Mouse (Mus musculus): ENCODE measurements around the gene Rara. TPM values are rescaled to one million over a fixed set of nuclear protein-coding genes. Genes with fewer than 3 reads are reported as not detected.

The Rara gene
- polyA plus RNA-seq, 1 experiment from 2014 or later: 46.4 TPM

DNA sequence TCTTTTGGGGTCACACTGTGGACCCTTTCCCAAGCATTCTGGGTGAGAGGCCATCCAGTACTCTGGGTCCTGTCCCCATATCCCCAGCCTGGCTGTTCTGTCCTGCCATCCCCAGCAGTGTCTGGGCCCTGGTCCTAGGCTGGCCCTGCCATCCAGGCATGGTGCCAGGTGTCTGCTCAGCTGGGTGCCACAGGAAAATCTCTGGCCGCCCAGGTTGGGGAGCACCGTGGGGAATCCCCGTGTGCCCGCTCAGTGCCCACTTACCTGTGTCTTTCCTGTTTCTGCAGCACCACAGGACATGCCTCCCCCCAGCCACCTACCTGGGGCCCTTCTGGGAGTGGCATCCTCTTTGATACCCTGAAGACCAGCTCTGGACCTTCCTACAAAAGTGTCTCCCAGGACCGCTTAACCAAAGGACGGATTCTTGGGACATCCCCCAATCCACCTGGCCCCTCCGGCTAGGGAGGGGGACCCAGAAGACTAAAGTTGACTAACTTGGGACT, 22.4 kb downstream of the Rara start:
- no peaks in the 10 kb centered on the region for H3K27me3 ChIP-seq (replicated peaks; ENCODE audit: control insufficient read depth, insufficient read depth, low read length)
- H3K9ac ChIP-seq (ENCODE audit: low read depth, low read length): no peak overlapping the region
- WGBS: 77% methylated on average over 5 of the region's 7 CpGs
- no peak overlapping the region for H3K4me3 ChIP-seq (ENCODE audit: low read depth, low read length)
- no peak for ATAC-seq (ENCODE audit: low read depth)
- no peaks in the 10 kb centered on the region for H3K9me3 ChIP-seq (ENCODE audit: control insufficient read depth, low read length)
- DNase-seq (ENCODE audit: low spot score): no peak
- peaks cover 32% of the 10 kb centered on the region for H3K36me3 ChIP-seq (ENCODE audit: control insufficient read depth, insufficient read depth, low read length)
- H3K4me2 ChIP-seq (ENCODE audit: low read depth, low read length): no peak overlapping the region
- peaks cover 44% of the 10 kb centered on the region for H3K4me1 ChIP-seq (ENCODE audit: control insufficient read depth, insufficient read depth, low read length)
- H3K27ac ChIP-seq (replicated peaks; ENCODE audit: low read depth, low read length): 0 out of 2 replicates have a peak overlapping the region, but pooled peaks have one; percentile 21

DNA sequence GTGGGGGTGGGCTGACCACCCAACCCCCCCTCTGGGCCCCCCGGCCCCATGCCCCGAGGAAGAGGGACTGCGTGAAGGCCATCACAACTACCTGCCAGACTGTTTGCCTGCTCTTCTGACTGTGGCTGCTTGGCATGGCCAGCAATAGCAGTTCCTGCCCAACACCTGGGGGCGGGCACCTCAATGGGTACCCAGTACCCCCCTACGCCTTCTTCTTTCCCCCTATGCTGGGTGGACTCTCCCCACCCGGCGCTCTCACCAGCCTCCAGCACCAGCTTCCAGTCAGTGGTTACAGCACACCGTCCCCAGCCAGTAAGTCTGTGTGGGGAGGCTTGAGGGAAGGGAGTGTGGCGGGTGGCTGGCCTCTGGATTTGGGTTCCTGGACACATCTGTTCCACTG, 22.9 kb downstream of the Rara start:
- no peak for ATAC-seq (ENCODE audit: low read depth)
- DNase-seq (ENCODE audit: low spot score): peak; percentile 0
- no peaks in the 10 kb centered on the region for H3K9me3 ChIP-seq (ENCODE audit: control insufficient read depth, low read length)
- H3K27me3 ChIP-seq (replicated peaks; ENCODE audit: control insufficient read depth, insufficient read depth, low read length): no peaks in the 10 kb centered on the region
- H3K9ac ChIP-seq (ENCODE audit: low read depth, low read length): no peak overlapping the region
- H3K4me2 ChIP-seq (ENCODE audit: low read depth, low read length): no peak overlapping the region
- 85% methylated on average over 7 of the region's 9 CpGs for WGBS
- H3K36me3 ChIP-seq (ENCODE audit: control insufficient read depth, insufficient read depth, low read length): peaks cover 32% of the 10 kb centered on the region
- H3K4me1 ChIP-seq (ENCODE audit: control insufficient read depth, insufficient read depth, low read length): peaks cover 44% of the 10 kb centered on the region
- no peak overlapping the region for H3K4me3 ChIP-seq (ENCODE audit: low read depth, low read length)
- no peak overlapping the region for H3K27ac ChIP-seq (replicated peaks; ENCODE audit: low read depth, low read length)

DNA sequence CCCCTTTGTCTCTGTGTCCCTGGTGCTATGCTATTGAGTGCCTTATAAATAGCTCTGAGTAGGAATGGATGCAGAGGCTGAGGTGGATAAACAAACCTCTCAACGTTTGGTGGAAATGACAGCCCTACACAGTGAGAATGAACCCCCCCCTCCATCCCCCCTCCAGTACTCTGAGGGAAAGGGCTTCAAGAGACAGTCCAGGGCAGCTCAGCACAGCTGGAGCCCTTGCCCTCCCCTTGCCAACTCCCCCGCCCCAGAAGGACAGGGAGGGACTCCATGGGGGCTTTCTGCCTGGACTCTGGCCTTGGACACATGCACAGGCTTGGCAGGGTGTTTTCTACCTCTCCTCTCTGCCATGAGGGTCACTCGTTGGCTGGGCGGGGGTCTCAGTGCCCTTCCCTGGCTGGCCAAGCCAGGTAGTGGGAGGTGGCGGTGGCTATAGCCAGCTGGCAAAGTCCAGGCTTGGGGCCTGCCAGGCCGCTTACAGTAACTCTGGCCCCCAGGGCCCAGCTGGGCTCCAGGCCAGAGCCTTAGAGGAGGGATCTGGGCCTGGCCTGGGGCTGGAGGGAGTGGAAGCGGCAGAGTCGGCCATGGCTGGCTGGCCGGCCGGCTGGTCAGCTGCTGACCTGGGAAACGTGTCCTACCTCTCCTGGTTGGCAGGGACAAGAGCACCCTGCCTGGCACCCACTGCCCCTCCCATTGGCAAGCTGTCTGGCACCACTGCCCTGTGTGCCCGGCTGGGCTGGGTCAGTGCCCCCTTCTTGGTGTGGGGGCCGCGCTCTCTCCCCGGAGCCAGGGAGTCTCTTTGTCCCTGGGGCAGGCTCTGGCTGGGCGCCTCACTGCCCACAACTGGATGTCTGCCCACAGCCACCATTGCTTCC, 23.6 kb downstream of the Rara start:
- Histone ChIP-seq H3K4me1 (ENCODE audit: control insufficient read depth, insufficient read depth, low read length) (peaks cover 38% of the 10 kb centered on the region), H3K9ac (ENCODE audit: low read depth, low read length) (peak overlapping the region; percentile 17; the same call in 1 of the 2 replicates), H3K4me2 (ENCODE audit: low read depth, low read length) (peak overlapping the region; percentile 21), H3K27ac (replicated peaks; ENCODE audit: low read depth, low read length) (peak overlapping the region; percentile 59), H3K9me3 (ENCODE audit: control insufficient read depth, low read length) (no peaks in the 10 kb centered on the region), H3K36me3 (ENCODE audit: control insufficient read depth, insufficient read depth, low read length) (peaks cover 37% of the 10 kb centered on the region), H3K4me3 (ENCODE audit: low read depth, low read length) (no peak overlapping the region), H3K27me3 (replicated peaks; ENCODE audit: control insufficient read depth, insufficient read depth, low read length) (no peaks in the 10 kb centered on the region)
- WGBS: 60% methylated on average over 8 of the region's 16 CpGs
- ATAC-seq (ENCODE audit: low read depth): 0 out of 2 replicates have a peak, but pooled peaks have one; percentile 13
- DNase-seq (ENCODE audit: low spot score): peak; percentile 80

GRCm38 (mm10) chr11:98952111-98952510, 24.5 kb downstream of the Rara start:
- H3K36me3 ChIP-seq (ENCODE audit: control insufficient read depth, insufficient read depth, low read length): peaks cover 45% of the 10 kb centered on the region
- no peaks in the 10 kb centered on the region for H3K9me3 ChIP-seq (ENCODE audit: control insufficient read depth, low read length)
- DNase-seq (ENCODE audit: low spot score) (no peak), ATAC-seq (ENCODE audit: low read depth) (no peak)
- H3K4me3 ChIP-seq (ENCODE audit: low read depth, low read length): no peak overlapping the region
- 94% methylated on average over 1 of the region's 1 CpGs for WGBS
- H3K27me3 ChIP-seq (replicated peaks; ENCODE audit: control insufficient read depth, insufficient read depth, low read length): no peaks in the 10 kb centered on the region
- no peak overlapping the region for H3K4me2 ChIP-seq (ENCODE audit: low read depth, low read length)
- H3K27ac ChIP-seq (replicated peaks; ENCODE audit: low read depth, low read length): no peak overlapping the region
- H3K9ac ChIP-seq (ENCODE audit: low read depth, low read length): no peak overlapping the region
- H3K4me1 ChIP-seq (ENCODE audit: control insufficient read depth, insufficient read depth, low read length): peaks cover 38% of the 10 kb centered on the region

- peaks cover 33% of the 10 kb centered on the region for H3K4me1 ChIP-seq (ENCODE audit: control insufficient read depth, insufficient read depth, low read length)
These were observed 25.1 kb downstream of the Rara start for GRCm38 (mm10) chr11:98952736-98953135.

GRCm38 (mm10) chr11:98953361-98953760, 25.7 kb downstream of the Rara start:
- peaks cover 31% of the 10 kb centered on the region for H3K4me1 ChIP-seq (ENCODE audit: control insufficient read depth, insufficient read depth, low read length)
- DNase-seq (ENCODE audit: low spot score): no peak
- 21% methylated on average over 2 of the region's 2 CpGs for WGBS

More at GRCm38 (mm10) chr11:98952736-98953135, 25.1 kb downstream of the Rara start:
- Histone ChIP-seq H3K36me3 (ENCODE audit: control insufficient read depth, insufficient read depth, low read length) (peaks cover 51% of the 10 kb centered on the region), H3K27ac (replicated peaks; ENCODE audit: low read depth, low read length) (no peak overlapping the region), H3K9ac (ENCODE audit: low read depth, low read length) (no peak overlapping the region), H3K4me3 (ENCODE audit: low read depth, low read length) (no peak overlapping the region), H3K9me3 (ENCODE audit: control insufficient read depth, low read length) (no peaks in the 10 kb centered on the region), H3K27me3 (replicated peaks; ENCODE audit: control insufficient read depth, insufficient read depth, low read length) (no peaks in the 10 kb centered on the region), H3K4me2 (ENCODE audit: low read depth, low read length) (no peak overlapping the region)
- ATAC-seq (ENCODE audit: low read depth) (no peak), DNase-seq (ENCODE audit: low spot score) (no peak)
- 58% methylated on average over 2 of the region's 2 CpGs for WGBS

GRCm38 (mm10) chr11:98953835-98954320, 26.3 kb downstream of the Rara start:
- no peak overlapping the region for H3K9ac ChIP-seq (ENCODE audit: low read depth, low read length)
- peak overlapping the region; percentile 59 for H3K27ac ChIP-seq (replicated peaks; ENCODE audit: low read depth, low read length)
- no peak overlapping the region for H3K4me3 ChIP-seq (ENCODE audit: low read depth, low read length)
- peaks cover 31% of the 10 kb centered on the region for H3K4me1 ChIP-seq (ENCODE audit: control insufficient read depth, insufficient read depth, low read length)
- ATAC-seq (ENCODE audit: low read depth) (no peak), DNase-seq (ENCODE audit: low spot score) (peak; percentile 9)
- no peaks in the 10 kb centered on the region for H3K9me3 ChIP-seq (ENCODE audit: control insufficient read depth, low read length)
- peaks cover 57% of the 10 kb centered on the region for H3K36me3 ChIP-seq (ENCODE audit: control insufficient read depth, insufficient read depth, low read length)
- peak overlapping the region; percentile 3; the same call in 1 of the 2 replicates for H3K4me2 ChIP-seq (ENCODE audit: low read depth, low read length)
- H3K27me3 ChIP-seq (replicated peaks; ENCODE audit: control insufficient read depth, insufficient read depth, low read length): no peaks in the 10 kb centered on the region
- WGBS: 31% methylated on average over 13 of the region's 13 CpGs

More at GRCm38 (mm10) chr11:98953361-98953760, 25.7 kb downstream of the Rara start:
- Histone ChIP-seq H3K36me3 (ENCODE audit: control insufficient read depth, insufficient read depth, low read length) (peaks cover 57% of the 10 kb centered on the region), H3K27ac (replicated peaks; ENCODE audit: low read depth, low read length) (no peak overlapping the region; the same call in 1 of the 2 replicates), H3K9me3 (ENCODE audit: control insufficient read depth, low read length) (no peaks in the 10 kb centered on the region), H3K9ac (ENCODE audit: low read depth, low read length) (no peak overlapping the region), H3K4me3 (ENCODE audit: low read depth, low read length) (no peak overlapping the region), H3K4me2 (ENCODE audit: low read depth, low read length) (no peak overlapping the region), H3K27me3 (replicated peaks; ENCODE audit: control insufficient read depth, insufficient read depth, low read length) (no peaks in the 10 kb centered on the region)
- ATAC-seq (ENCODE audit: low read depth): no peak

DNA sequence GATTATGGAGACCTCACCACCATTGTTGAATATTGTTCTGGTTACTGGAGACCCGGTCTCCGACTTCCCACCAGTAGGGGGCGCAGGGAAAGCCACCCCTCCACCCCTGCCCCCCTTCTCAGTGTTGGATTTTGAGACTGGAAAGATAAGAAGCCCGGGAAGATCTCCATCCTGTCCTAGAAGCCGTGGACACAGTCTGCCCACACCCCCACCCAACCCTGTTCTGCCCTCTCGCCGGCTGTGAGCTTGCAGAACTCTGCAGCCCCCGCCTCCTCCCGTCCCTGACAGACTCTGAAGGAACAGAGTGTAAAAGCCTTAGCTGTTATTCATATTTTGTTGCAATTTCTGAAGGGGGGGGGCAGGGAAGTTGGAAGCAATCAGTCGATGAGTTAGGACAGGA, 26.8 kb downstream of the Rara start:
- Histone ChIP-seq H3K27me3 (replicated peaks; ENCODE audit: control insufficient read depth, insufficient read depth, low read length) (no peaks in the 10 kb centered on the region), H3K4me1 (ENCODE audit: control insufficient read depth, insufficient read depth, low read length) (peaks cover 35% of the 10 kb centered on the region), H3K27ac (replicated peaks; ENCODE audit: low read depth, low read length) (peak overlapping the region; percentile 59), H3K4me2 (ENCODE audit: low read depth, low read length) (peak overlapping the region; percentile 3; the same call in 1 of the 2 replicates), H3K9ac (ENCODE audit: low read depth, low read length) (no peak overlapping the region), H3K36me3 (ENCODE audit: control insufficient read depth, insufficient read depth, low read length) (peaks cover 55% of the 10 kb centered on the region), H3K4me3 (ENCODE audit: low read depth, low read length) (no peak overlapping the region), H3K9me3 (ENCODE audit: control insufficient read depth, low read length) (no peaks in the 10 kb centered on the region)
- WGBS: 12% methylated on average over 10 of the region's 10 CpGs
- DNase-seq (ENCODE audit: low spot score): no peak
- ATAC-seq (ENCODE audit: low read depth): peak; percentile 64
